Mouse (Mus musculus): ENCODE data around the gene Ppp1r15b. TPM values are rescaled to one million over a fixed set of nuclear protein-coding genes. Genes with fewer than 3 reads are reported as not detected.

The Ppp1r15b gene
- total RNA-seq, 2 experiments from 2014 or later = 14.0 to 17.7 TPM

- DNase-seq = no peak
- intact Hi-C loops (cut with DNase I) = loop anchor here (5.0 kb wide), 1 partner anchor 34 kb away; no protein-coding TSS in a partner anchor
Measured at GRCm38 (mm10) chr1:133183141-133183925, 52.4 kb downstream of the Ppp1r15b start.

GRCm38 (mm10) chr1:133187948-133188680 is 57.2 kb downstream of the Ppp1r15b start:
- intact Hi-C loops (cut with DNase I) = loop anchor here (5.0 kb wide), 1 partner anchor 39 kb away; no protein-coding TSS in a partner anchor
- no peak for DNase-seq

- intact Hi-C loops (cut with DNase I) = loop anchor here (5.0 kb wide), 1 partner anchor 39 kb away; no protein-coding TSS in a partner anchor
- DNase-seq = no peak
Measured at GRCm38 (mm10) chr1:133188719-133189118, 57.8 kb downstream of the Ppp1r15b start.

Other genes with a start within 250 kb of the Ppp1r15b start
- gene Mdm4, start 100.6 kb upstream of the Ppp1r15b start, total RNA-seq (2021) = 10 to 100 TPM; 22.7 to 28.1 TPM
- gene Pik3c2b, start 85.5 kb upstream of the Ppp1r15b start, total RNA-seq (2021) = 10 to 100 TPM in 1 of 2 experiments, 1 to 10 TPM in 1; 9.3 to 11.1 TPM
- gene Plekha6, start 33.1 kb downstream of the Ppp1r15b start, total RNA-seq (2021) = 10 to 100 TPM in 1 of 2 experiments, 1 to 10 TPM in 1; 6.7 to 11.5 TPM
- gene Golt1a, start 178.7 kb downstream of the Ppp1r15b start, total RNA-seq (2021) = not detected
- gene Kiss1, start 190.7 kb downstream of the Ppp1r15b start, total RNA-seq (2021) = not detected
- not detected for gene Ren1, start 219.4 kb downstream of the Ppp1r15b start, total RNA-seq (2021)
- gene Etnk2, start 232.4 kb downstream of the Ppp1r15b start, total RNA-seq (2021) = under 1 TPM in 1 of 2 experiments, not detected in 1; 0.18 TPM

Data from gastrocnemius, postnatal 36 days (tissue).